Mouse (Mus musculus) G1E (cell line): Measurements from ENCODE around the gene Xrcc2. TPM values are rescaled to one million over a fixed set of nuclear protein-coding genes. Genes with fewer than 3 reads are reported as not detected.
"Not testable (repeated sequence)": the region's sequence is repeated elsewhere in the genome, so short reads cannot be mapped to it uniquely, and the experiment has no call there.

Experiments
- ATAC-seq: 2 replicates; pipeline ENCODE4 v1.8.0; 2016; ENCODE audit warnings: mild to moderate bottlenecking; ENCODE audit not compliant: insufficient number of reproducible peaks, poor library complexity, low FRiP score, severe bottlenecking; ENCODE audit errors: extremely low read depth
- DNase-seq: peaks from one replicate; pipeline ENCODE4 v3.0.0; 2012; ENCODE audit warnings: low spot score
- H3K27me3 ChIP-seq: 2 replicates; pipeline ENCODE4 v1.6.1; 2012; ENCODE audit warnings: mild to moderate bottlenecking, low read length, inconsistent platforms; ENCODE audit not compliant: insufficient read depth
- H3K36me3 ChIP-seq: replicated peaks from 2 replicates; pipeline ENCODE3; 2012; ENCODE audit warnings: mild to moderate bottlenecking, inconsistent platforms
- H3K4me1 ChIP-seq: 2 replicates; pipeline ENCODE4 v1.6.1; 2012; ENCODE audit warnings: low read depth, low read length, inconsistent platforms, mixed read lengths; ENCODE audit not compliant: insufficient read depth
- H3K4me3 ChIP-seq: 2 replicates; pipeline ENCODE4 v1.5.1; 2012; ENCODE audit warnings: low read depth, mild to moderate bottlenecking, inconsistent platforms, low read length, moderate library complexity, mixed read lengths
- H3K9me3 ChIP-seq: replicated peaks from 2 replicates; pipeline ENCODE4 v1.6.1; 2012; ENCODE audit warnings: inconsistent platforms
- CTCF ChIP-seq: IDR thresholded peaks from 2 replicates; pipeline ENCODE4 v1.5.1; 2012; ENCODE audit warnings: low read depth, low read length, inconsistent platforms, mixed read lengths
- GATA1 ChIP-seq: IDR thresholded peaks from 2 replicates; pipeline ENCODE4 v1.6.1; 2012; ENCODE audit warnings: borderline replicate concordance, low read length, inconsistent platforms, mixed read lengths
- GATA2 ChIP-seq: IDR thresholded peaks from 2 replicates; pipeline ENCODE4 v1.6.1; 2012; ENCODE audit warnings: low read depth, low read length, inconsistent platforms, borderline replicate concordance
- POLR2AphosphoS5 ChIP-seq: IDR thresholded peaks from 2 replicates; pipeline ENCODE4 v1.6.1; 2012; ENCODE audit warnings: low read depth, low read length, inconsistent platforms; ENCODE audit not compliant: insufficient replicate concordance
- TAL1 ChIP-seq: conservative IDR thresholded peaks from 2 replicates; pipeline ENCODE4 v1.6.1; 2012; ENCODE audit warnings: low read depth, low read length, inconsistent platforms, mixed read lengths
- polyA plus RNA-seq: library from polyadenylated mRNA; stranded (reverse); fragments of >175 nt; gene quantifications from 2 replicates; pipeline ENCODE4 v1.2.3, GENCODE M21; 2012
- total RNA-seq, 2 experiments: library from RNA; stranded (forward) in 1 of 2; stranded (reverse) in 1 of 2; fragments of 200-1000 nt in 1 of 2; fragments of >200 nt in 1 of 2; fragmentation: Nextera tagmentation in 1 of 2; gene quantifications; 2 replicates each; pipeline ENCODE4 v1.2.3; 2014 to 2017

Gene Xrcc2
- total and polyA plus RNA-seq, 3 experiments: 16.1 to 36.2 (median 28.6) TPM

- peaks cover 71% of the 10 kb centered on the region for H3K4me1 ChIP-seq
- TF ChIP-seq GATA1 (no peak), GATA2 (no peak), POLR2AphosphoS5 (no peak), CTCF (no peak), TAL1 (no peak)
- no peaks in the 10 kb centered on the region for H3K27me3 ChIP-seq
- H3K36me3 ChIP-seq: no peaks in the 10 kb centered on the region
- ATAC-seq (no peak), DNase-seq (no peak)
- H3K9me3 ChIP-seq: no peaks in the 10 kb centered on the region; the same call in 1 of the 2 replicates
- no peak overlapping the region for H3K4me3 ChIP-seq
These were observed 42.3 kb upstream of the Xrcc2 start for GRCm38 (mm10) chr5:25747904-25748303.

- not testable (repeated sequence) for H3K9me3 ChIP-seq, ATAC-seq, H3K36me3 ChIP-seq, DNase-seq, H3K27me3 ChIP-seq, H3K4me3 ChIP-seq
- H3K4me1 ChIP-seq: peaks cover 67% of the 10 kb centered on the region
These were observed 33.3 kb upstream of the Xrcc2 start for GRCm38 (mm10) chr5:25738902-25739301.

- peaks cover 5% of the 10 kb centered on the region; the same call in 1 of the 2 replicates for H3K27me3 ChIP-seq
- H3K4me1 ChIP-seq: peaks cover 64% of the 10 kb centered on the region
- no peaks in the 10 kb centered on the region for H3K36me3 ChIP-seq
- DNase-seq (peak; percentile 19), ATAC-seq (no peak; the same call in 1 of the 2 replicates)
- H3K9me3 ChIP-seq: no peaks in the 10 kb centered on the region
- no peak for TF ChIP-seq CTCF
- no peak for TF ChIP-seq POLR2AphosphoS5
- no peak for TF ChIP-seq TAL1
- no peak for TF ChIP-seq GATA1
- TF ChIP-seq GATA2: no peak
- H3K4me3 ChIP-seq: no peak overlapping the region
These were observed 32.8 kb upstream of the Xrcc2 start for GRCm38 (mm10) chr5:25738448-25738847.

GRCm38 (mm10) chr5:25735861-25736260 lies 30.2 kb upstream of the Xrcc2 start:
- Histone ChIP-seq H3K36me3 (no peaks in the 10 kb centered on the region), H3K4me1 (peaks cover 61% of the 10 kb centered on the region), H3K4me3 (no peak overlapping the region), H3K9me3 (no peaks in the 10 kb centered on the region), H3K27me3 (peaks cover 15% of the 10 kb centered on the region; the same call in 1 of the 2 replicates)
- ATAC-seq (no peak), DNase-seq (no peak)
- TF ChIP-seq GATA2 (no peak), POLR2AphosphoS5 (no peak), CTCF (no peak), GATA1 (no peak), TAL1 (no peak)

GRCm38 (mm10) chr5:25734318-25734717 lies 28.7 kb upstream of the Xrcc2 start:
- H3K4me1 ChIP-seq: peaks cover 51% of the 10 kb centered on the region
- no peaks in the 10 kb centered on the region for H3K9me3 ChIP-seq
- DNase-seq: no peak
- no peaks in the 10 kb centered on the region for H3K36me3 ChIP-seq
- TF ChIP-seq CTCF: peak; percentile 12; the same call in 1 of the 2 replicates
- no peak for TF ChIP-seq TAL1
- no peak for ATAC-seq
- H3K27me3 ChIP-seq: peaks cover 18% of the 10 kb centered on the region
- no peak overlapping the region for H3K4me3 ChIP-seq

GRCm38 (mm10) chr5:25724134-25724675 lies 18.6 kb upstream of the Xrcc2 start:
- TF ChIP-seq GATA2 (no peak), GATA1 (no peak), TAL1 (no peak), CTCF (no peak), POLR2AphosphoS5 (no peak)
- Histone ChIP-seq H3K27me3 (peaks cover 45% of the 10 kb centered on the region), H3K36me3 (no peaks in the 10 kb centered on the region), H3K4me1 (0 out of 2 replicates have a peak, but pooled peaks cover 3% of the 10 kb centered on the region), H3K4me3 (no peak overlapping the region), H3K9me3 (peaks cover 3% of the 10 kb centered on the region; the same call in 1 of the 2 replicates)
- no peak for ATAC-seq
- no peak for DNase-seq

- ATAC-seq: no peak
- no peaks in the 10 kb centered on the region for H3K36me3 ChIP-seq
- 0 out of 2 replicates have a peak, but pooled peaks cover 3% of the 10 kb centered on the region for H3K4me1 ChIP-seq
- no peak for DNase-seq
- H3K4me3 ChIP-seq: no peak overlapping the region
- H3K27me3 ChIP-seq: peaks cover 50% of the 10 kb centered on the region
- H3K9me3 ChIP-seq: peaks cover 3% of the 10 kb centered on the region; the same call in 1 of the 2 replicates
- no peak for TF ChIP-seq GATA2
- TF ChIP-seq GATA1: no peak
- TF ChIP-seq POLR2AphosphoS5: no peak
- TF ChIP-seq TAL1: no peak
- TF ChIP-seq CTCF: no peak
These were observed 17.4 kb upstream of the Xrcc2 start for GRCm38 (mm10) chr5:25723016-25723415.
